Mouse (Mus musculus): ENCODE data around the gene Chat.

Chat gene

DNA sequence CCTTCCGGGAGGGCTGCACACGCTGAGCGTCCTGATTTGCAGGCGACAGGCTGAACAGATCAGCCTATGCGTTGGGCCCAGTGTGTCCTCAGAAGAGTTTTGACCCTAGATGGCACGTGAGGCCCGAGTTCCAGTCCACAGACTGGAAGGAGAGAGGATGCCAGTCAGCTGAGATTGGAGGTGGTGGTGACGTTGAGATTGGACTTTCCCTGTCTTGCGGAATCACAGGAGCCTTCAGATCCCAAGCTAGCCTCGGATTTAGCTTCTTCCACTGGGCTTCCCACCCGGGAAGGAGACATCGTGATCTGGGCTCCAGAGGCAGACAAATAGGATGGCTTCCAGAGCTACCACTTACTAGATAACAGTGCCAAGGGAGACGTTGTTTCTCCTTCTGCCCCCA lies at the start of gene Chat:
Gene Chat, minus strand, starts transcription at position 101 of the 400 bp plus-strand sequence.
- DNase-seq = no peak

DNA sequence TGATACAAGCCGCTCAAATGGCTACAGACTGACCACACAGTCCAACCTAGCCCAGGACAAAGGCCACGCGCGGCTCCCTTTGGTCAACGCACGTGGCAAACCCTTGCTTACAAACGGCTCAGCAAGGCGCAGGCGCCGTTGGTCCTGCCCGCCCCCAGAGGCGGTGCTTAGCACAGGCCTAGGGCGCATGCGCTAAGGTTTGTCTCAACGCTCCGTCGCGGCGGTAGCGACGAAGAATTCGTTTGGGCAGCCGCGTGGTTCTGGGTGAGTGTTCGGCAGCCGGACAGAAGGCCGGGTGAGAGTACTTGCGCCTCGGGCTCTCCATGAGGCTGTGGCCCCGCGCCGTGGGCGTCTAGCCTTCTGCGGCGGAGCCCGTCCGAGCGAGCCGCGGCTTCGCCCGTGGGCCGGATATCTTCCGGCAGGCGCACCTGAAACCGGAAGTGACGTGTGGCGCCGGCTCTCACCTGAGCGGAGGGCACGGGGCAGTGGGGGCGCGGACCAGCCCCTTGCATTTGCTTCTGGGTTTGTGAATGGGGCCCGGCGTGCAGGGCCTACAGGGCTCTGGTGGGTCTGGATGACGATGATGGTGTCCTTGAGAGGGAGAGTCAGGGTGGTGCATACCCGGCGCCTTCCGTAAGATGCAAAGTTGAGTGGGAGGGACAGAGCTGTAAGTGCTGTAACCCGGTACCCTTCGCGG lies 47.7 kb upstream of the Chat start, which contains the start of gene Ercc6:
Gene Ercc6, plus strand, starts transcription at position 186 of the 697 bp plus-strand sequence.
- peak; percentile 95 to 96 for DNase-seq

DNA sequence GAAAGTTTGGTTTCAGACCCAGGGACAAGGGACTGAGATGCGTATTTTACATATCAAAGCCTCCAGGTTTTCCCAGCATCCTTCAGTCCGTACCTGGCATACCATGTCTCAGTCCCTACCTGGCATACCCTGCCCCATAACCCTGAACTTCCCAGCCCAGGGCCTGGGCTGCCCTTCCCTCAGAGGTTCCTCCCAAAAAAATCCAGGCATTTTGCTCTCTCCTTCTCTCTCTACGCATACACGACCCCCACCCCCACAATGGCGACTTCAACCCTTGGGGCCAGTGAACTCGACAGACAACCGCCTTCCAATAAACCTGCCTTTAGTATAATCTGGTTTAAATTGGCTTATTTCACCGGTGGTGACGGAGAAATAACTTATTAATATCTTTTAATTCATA lies 47.1 kb upstream of the Chat start:
- no peak for DNase-seq

DNA sequence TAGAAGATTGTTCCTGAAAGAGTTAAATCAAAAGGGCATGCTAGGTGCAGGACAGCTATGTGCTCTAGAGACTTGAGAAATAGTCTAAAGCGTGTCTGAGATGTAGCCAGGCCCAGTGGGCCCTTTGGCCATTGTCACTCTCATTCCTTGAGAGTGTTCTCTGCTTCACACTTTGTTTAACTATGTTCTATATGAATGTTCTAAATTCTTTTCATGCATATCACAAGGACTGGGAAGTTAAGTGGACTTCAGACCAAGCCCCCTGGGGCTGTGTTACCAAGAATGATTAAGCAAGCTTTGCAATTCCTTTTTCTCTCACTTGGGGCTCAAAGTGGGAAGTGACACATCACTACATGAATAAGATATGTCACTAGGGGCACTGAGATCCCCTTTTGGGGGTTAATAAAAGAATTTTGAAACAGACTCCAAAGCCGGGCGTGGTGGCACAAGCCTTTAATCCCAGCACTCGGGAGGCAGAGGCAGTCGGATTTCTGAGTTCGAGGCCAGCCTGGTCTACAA lies 43.7 kb upstream of the Chat start:
- no peak for DNase-seq

DNA sequence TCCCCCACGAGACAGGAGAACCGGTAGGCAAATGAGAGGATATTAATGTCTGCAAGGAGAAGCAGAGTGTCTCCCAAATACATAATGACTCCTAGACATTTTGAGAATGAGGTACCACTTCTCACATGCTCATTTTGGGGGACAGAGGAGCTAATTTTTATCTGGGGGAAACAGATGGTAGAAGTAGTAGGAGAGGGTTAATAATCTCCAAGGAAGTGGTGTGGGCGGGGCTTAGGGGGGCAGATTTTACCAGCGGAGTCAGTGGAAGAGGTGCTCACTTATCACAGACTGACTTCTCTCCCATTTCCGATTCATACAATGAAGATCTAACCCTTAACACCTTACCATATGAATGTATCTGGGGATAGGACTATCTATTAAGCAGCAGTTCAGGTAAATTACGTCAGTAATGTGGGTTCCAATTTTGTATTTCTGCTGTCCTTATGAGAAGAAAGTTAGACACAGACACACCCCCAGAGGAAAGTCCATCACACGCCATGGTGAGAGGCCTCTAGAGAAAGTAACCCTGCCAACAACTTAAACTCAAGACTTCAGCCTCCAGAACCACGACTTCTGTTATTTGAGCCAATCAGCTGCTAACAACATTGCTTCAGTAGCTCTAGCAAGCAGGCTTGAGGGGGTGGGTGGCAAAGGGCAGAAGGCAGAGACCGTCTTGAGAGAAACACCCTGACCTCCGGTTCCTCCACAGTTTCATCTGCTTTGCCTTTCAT lies 42.5 kb upstream of the Chat start:
- peak in 1 of 2 experiments; percentile 17 for DNase-seq

DNA sequence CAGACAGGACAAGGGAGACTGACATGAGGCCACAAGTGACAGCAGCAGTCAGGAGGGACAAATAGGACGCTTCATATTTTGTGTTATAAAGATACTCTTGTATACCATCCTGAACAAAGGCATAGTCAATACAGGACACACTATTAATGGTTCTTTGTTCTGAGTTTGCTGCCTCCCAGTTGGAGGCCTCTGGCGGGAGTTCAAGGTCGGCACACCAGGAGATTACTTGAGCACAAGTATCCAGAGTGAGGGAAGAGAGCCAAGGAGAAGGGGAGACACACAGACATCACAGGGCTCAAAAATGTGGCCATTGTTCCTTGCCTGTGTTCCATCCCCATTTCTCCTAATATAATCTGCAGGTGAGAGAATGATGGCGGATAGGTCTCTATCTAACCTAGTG lies 41.4 kb upstream of the Chat start:
- no peak for DNase-seq

DNA sequence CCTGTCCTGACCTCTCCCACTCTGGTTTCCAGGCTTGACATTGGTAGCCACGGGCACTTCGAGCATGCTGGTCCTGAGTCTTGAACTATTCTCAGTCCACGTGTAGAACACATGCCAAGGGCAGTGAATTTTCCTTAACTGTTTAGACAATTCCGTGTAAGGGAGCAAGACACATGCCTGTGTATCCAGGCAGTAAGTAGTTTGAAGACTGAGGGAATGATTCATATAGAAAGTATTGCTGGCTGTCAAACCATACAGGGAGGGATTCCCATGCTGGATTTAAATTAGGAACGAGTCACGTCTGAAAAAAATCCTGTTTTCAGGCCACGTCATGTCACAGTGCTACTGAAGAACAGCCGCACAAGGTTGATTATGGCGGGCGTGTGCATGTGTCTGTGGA lies 40.5 kb upstream of the Chat start:
- DNase-seq = no peak

DNA sequence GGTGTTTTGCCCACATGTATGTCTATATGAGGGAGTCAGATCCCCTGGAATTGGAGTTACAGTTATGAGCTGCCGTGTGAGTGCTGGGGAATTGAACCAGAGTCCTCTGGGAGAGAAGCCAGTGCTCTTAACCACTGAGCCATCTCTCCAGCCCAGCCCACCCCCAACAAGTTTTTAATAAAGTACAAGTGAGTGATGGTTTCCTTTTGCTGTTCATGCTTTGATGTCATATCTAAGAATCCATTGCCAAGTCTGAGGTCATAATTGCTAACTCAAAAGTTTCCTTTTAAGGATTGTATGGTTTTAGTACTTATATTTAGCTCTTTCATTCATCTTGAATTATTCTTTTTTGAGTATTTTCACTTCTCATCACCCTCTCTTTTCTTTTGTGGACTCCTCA lies 38.1 kb upstream of the Chat start:
- no peak for DNase-seq

DNA sequence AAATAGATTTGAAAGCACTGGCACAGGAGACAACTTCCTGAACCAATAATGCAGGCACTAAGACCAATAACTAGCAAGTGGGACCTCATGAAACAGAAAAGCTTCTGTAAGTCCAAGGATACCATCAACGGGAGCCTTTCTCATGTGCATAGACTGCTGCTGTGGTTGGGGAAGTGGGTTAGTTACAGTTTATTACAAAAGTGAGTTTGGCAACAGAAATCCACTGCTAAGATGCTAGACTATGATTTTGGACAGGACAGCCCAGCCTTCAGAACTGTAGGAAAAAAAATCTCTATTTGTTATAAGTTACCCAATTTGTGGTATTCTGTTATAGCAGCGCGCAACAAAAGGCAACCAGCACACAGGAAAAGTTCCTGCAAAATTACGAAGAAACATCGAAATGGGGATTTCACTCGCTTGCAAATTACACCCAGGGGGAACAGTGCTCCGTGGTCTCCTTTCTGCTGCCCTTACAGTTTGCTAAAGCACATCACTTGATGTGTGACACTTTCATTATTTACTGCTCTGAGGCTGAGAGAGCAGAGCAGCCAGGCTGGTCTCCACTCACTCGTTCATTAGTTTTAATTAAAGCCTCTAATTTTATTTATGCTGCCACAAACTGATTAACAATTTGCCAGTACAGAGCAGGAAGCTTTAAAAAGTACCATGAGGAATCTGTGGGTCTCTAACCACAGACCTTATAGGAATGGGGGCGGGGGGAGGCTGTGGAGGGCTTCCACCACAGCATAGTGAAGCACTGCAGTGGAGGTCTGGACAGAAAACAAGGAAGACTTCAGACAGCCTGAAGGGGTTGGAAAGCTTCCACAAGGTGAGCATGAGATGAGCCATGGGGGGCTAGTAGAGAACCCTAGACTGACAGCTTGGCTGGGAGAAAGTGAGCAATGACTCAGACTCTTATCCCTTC lies 37.2 kb upstream of the Chat start:
- no peak for DNase-seq

DNA sequence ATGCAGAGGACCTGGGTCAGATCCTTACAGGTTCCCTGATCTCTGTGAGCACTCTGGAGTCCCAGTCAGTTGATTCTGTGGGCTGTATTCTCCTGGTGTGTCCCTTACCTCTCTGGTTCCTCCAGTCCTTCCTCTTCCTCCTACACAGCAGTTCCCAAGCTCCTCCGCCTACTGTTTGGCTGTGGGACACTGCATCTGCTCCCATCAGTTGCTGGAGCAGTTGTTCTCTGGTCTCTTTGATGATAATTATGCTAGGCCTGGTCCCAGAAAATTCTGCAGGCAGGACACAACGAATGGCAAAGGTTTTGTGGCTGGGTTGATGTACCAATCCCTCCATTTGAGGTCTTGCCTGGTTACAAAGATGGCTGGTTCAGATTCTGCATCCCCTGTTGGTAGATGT lies 35.5 kb upstream of the Chat start:
- no peak for DNase-seq

DNA sequence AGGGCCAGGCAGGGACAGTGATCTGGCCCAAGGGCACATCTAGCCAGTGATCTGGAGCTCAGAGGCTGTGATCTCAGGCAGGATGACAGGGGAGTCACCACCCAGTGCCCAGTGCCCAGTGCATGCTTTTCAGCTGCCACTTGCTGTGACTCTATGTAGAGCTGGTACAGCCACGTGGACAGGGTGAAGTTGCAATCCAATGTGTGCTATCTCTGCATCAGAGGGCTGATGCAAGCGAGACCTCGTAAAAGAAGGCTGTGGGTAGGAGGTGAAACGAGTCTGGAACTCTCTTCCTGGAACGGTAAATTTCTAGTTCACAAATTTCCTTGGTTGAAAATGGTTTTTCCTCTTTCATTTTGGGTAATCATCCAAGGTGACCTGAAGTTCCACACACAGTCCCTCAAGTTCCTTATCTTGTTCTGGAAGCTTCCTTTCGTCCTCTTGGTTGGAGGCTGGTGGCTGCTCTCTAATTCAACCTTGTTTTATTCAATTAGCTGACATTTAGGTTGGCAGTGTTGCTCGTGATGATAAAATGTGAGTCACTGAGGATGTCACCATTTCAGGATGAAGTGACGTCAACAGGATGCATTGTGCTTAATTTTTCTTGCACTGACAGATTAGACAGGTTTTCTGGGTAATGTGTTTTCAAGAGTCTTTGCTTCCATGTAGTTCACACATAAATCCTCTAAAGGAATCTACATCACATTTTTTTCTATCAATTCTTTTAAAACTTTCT lies 30.5 kb upstream of the Chat start:
- no peak for DNase-seq

DNA sequence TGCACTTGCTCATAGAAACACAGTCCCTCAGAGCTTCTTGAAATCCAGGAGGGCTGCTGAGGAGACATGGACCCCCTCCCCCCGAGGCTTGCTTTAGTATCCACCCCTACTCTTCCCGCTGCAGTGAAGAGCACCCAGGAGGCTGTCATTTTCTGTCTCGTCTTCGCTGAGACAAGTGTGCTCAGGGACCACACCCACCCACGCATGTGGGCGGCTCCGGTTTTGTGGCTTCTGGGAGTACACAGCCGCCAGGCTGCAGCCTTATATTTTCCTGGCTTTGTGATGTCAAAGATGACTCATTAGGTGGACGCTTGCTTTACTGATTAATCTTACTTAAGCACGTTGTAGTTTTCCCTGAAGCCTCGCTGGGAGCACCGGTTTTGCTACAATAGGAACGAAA lies 26.7 kb upstream of the Chat start:
- no peak for DNase-seq

DNA sequence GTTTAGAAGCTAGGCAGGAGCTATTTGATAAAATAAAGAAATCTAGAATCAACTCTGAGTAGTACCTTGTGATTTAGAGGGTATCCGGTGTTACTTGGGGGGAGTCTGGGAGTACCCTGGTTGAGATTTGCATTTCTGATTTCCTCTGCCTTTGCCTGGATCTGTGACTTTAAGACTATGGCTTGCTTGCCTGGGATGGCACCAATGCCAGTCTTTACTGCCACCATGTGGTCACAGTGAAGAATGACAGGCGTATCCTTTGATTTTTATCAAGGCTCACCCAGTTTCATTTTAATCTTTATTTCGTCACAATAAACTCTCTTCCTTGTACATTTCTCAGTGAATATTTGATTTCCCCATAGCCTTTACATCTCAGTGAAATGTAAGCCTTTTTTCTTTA lies 16.3 kb upstream of the Chat start:
- no peak for DNase-seq

DNA sequence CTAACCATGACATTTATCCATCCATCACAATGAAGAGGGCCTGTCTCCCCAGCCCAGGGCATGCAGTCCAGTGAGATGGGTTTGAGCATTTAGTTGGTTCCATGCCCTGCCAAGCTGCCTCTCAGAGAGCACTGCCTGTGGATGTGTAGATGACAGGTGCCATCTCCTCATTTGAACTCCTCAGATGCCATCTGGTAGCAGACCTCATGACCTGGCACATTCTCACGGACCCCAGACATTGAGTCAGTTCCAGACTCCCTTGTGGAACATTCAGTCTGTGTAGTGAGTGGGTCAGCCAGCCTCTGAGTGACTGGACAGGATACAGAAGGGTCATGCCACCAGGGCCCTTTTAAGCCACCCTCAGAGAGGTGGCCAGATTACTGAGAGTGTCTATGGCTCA lies 11.8 kb upstream of the Chat start:
- DNase-seq = peak in 1 of 2 experiments; percentile 10

DNA sequence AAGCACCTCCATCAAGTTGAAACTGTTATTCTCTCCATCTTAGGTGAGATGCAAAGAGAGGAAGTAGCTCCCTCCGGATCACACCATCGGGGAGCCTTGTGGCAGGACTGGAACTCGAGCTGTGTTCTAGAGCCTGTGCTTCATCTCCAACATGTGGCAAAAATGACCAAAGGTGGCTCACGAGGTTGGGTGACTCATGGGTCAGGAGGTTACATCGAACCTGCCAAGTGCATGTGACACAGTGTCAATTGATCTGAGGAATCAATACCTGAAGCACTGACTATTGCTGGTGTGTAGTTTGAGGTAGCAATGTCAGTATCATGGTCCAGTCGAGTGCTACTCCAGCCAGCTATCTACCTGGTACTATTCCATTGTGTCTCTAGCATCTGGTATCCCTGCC lies 10.8 kb upstream of the Chat start:
- peak in 1 of 2 experiments; percentile 19 for DNase-seq

DNA sequence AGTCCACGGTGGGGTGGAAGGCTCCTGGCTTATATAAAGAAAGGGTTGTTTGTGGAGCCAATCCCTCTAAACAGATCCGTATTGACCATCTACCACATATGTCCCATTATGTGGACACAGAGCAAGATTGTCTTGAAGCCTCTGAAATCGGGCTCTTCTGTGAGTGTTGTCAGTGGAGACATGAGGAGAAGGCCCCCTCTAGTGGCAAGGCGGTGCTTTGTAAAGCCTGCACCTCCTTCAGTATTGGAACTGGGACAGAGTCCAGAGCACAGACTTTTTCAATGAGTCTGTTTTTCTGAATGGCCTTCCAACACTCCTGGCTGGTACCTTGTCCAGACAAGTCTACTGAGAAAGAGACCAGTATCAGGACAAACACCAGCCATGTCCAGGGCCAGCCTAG lies 7.2 kb upstream of the Chat start:
- peak; percentile 47 to 68 for DNase-seq

DNA sequence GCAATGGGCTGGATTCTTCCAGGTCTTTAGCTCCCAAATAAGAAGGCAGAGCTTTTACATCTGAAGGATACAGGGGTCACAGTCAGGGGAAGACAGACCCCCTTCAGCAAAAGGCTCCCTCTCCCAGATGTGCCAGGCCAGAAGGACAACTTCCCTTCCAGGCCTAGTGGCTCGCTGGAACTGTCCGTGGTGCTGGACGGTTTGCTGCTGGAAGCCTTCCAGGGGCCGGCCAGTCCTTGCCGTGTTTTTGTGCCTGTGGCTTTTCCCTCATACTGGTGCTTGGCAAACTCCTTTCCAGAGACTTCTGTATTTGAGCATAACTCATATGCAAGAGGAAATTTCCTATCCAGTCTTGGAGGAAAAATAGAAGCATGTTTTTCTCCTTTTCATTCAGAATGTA lies 1.8 kb upstream of the Chat start:
- DNase-seq = peak; percentile 55 to 66

DNA sequence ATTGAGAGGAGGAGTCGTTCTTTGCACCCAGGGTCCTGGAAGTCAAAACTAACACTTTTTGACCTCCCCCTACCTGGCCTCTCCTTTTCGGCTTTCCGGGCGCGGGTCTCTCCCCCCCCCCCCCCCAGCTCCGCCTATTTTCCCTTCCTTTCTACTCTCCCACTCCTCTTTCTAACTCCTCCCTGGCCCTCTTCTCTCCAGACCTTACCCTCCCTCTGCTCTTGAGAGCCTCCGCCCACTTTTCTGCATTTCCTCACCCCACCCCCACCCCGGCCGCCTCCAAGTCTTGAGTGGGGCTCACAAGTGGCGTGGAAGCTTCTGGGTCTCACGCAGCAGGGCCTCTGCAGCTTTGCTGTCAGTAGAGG lies 301 bp downstream of the Chat start:
- no peak for DNase-seq

DNA sequence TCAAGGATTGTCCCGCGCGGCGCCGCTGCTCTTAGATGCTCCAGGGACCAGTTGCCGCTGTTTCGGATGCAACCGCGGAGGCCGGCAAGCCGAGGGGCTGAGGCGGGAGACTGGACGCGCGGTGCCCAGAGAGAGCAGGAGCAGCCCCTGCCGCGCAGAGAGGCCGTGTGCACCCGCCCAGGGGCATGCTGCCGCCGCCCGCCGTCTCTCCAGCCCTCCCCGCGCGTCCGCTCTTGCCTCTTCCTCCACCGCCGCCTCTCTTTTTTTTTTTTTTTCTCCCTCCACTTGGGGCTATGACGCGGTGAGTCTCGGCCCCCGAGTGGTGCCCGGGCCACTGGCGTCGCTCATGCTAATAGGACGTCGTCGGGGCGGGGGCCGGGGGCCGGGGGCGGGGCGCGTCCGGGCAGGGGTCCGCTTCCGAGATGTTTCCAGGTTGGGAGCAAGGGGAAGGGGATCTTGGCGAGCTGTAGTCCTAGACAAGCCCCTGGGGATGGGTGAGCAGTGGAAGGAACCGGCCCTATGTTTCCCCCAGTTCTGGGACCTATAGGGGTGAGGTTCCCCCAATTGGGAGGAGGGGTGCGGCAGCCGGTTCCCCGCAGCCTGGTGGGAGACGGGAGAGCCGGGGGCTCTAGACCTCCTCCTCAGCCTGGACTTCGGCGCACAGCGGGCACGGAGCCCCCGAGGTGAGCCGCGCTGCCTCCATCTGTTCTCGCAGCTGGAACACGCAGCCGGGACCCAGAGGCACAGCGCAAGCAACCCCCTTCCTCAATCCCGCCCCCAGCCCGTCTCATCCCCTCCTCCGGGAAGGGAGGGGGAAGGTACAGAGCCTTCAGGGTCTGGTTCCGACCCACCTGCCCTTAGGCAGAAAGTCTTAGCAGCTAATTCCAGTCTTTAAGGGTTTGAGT lies 936 bp downstream of the Chat start, which contains the start of gene Slc18a3:
Gene Slc18a3, minus strand, starts transcription at position 250 of the 905 bp plus-strand sequence.
- DNase-seq = no peak

DNA sequence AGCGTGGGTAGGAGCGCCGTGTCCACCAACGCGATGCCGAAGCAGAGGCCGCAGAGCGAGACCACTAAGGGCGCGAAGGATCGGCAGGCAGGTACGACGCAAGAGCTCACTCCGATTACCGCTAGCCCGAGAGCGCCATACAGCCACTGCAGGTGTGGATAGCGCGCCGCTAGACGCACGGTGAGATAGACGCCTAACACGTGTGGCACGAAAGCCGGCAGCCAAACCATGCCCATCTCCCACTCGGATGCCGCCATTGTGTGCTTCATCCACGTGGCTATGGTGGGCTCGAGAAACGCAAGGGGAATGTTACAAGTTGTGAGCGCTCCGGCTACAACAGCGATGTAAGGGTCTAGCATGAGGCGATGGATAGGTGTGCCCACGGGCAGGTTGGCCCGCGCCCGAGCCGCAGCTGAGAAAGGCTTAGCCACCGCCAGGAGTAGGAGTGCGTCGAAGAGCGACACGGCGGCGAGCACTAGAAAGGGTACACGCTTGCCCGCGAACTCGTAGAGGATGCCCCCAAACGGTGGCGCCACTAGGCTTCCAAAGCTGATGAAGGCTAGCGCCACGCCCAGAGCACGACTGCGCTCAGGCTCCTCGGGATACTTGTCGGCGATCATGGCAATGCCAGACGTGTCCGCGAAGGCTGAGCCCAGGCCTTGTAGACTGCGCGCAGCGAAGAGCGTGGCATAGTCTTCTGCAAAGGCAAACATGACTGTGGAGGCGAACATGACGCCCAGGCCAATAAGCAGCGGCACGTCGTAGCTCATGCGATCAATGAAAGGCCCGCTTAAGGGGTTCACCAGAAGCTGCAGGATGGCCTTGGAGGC lies 2.4 kb downstream of the Chat start:
- no peak for DNase-seq
